Mouse (Mus musculus) liver, embryonic 16.5 days (tissue): ENCODE measurements around the gene Dao. TPM values are rescaled to one million over a fixed set of nuclear protein-coding genes. Genes with fewer than 3 reads are reported as not detected.

Source experiments
- ATAC-seq: fragments of 200-750 bp; cut with Nextera tagmentation; 2 replicates; pipeline ENCODE4 v1.8.0; 2017; ENCODE audit warnings: low read depth, mild to moderate bottlenecking, moderate number of reproducible peaks, moderate library complexity
- H3K27ac ChIP-seq: fragments of 300-500 bp; sonication (generic); 2 replicates; pipeline ENCODE4 v1.5.1; 2014; ENCODE audit warnings: mild to moderate bottlenecking, low read length
- H3K27me3 ChIP-seq: fragments of 300-500 bp; sonication (generic); 2 replicates; pipeline ENCODE4 v1.6.1; 2014; ENCODE audit warnings: low read depth, low read length, mixed read lengths; ENCODE audit not compliant: control insufficient read depth, insufficient read depth
- H3K36me3 ChIP-seq: fragments of 300-500 bp; sonication (generic); 2 replicates; pipeline ENCODE4 v1.6.1; 2014; ENCODE audit warnings: mild to moderate bottlenecking; ENCODE audit not compliant: control insufficient read depth, insufficient read depth
- H3K4me1 ChIP-seq: fragments of 300-500 bp; sonication (generic); 2 replicates; pipeline ENCODE4 v1.6.1; 2014; ENCODE audit warnings: low read depth, low read length, mixed read lengths; ENCODE audit not compliant: control insufficient read depth
- H3K4me2 ChIP-seq: fragments of 300-500 bp; sonication (generic); 2 replicates; pipeline ENCODE4 v1.6.1; 2014; ENCODE audit warnings: low read depth, low read length, mixed read lengths
- H3K4me3 ChIP-seq: fragments of 300-500 bp; sonication (generic); 2 replicates; pipeline ENCODE4 v1.5.1; 2014; ENCODE audit warnings: low read depth, mild to moderate bottlenecking, low read length
- H3K9ac ChIP-seq: fragments of 300-500 bp; sonication (generic); 2 replicates; pipeline ENCODE4 v1.6.1; 2014; ENCODE audit warnings: low read depth, low read length
- H3K9me3 ChIP-seq: fragments of 300-500 bp; sonication (generic); replicated peaks from 2 replicates; pipeline ENCODE4 v1.6.1; 2016; ENCODE audit warnings: low read length; ENCODE audit not compliant: control insufficient read depth
- WGBS: fragments of 180-500 bp; shearing (Covaris S2); extraction: QIAGEN DNeasy Blood & Tissue Kit; methylation state at CpG from one replicate; pipeline ENCODE4 v1.1.7; 2014; ENCODE audit not compliant: insufficient replicate concordance; 5-methylcytosine and 5-hydroxymethylcytosine counted together
- polyA plus RNA-seq: library from polyadenylated mRNA; unstranded; fragments of >200 nt; fragmentation: Nextera tagmentation; extraction: Ambion mirVana; gene quantifications from 2 replicates; pipeline ENCODE4 v1.2.1, GENCODE M21; 2015

Dao gene
- polyA plus RNA-seq, 1 experiment from 2014 or later, result 0.21 TPM

DNA sequence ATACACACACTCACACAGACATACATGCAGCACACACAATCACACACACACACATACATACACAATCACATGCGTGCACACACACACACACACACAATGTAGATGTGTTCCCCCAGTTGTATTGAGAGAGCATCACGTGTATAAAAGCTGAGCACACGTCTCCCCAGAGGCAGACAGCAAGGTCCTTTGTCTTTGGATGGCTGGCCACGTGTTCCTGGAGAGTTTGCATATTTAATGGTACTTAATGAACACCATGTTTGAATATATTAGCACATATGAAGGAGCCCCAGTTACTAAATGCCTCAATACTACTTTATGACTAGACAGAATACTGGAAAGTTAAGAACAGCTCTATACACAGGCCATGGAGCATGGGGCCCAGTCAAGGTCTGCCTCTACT is 60.5 kb downstream of the Dao start:
- Histone ChIP-seq H3K27me3 (no peaks in the 10 kb centered on the region), H3K9ac (no peak overlapping the region), H3K4me3 (no peak overlapping the region), H3K36me3 (no peaks in the 10 kb centered on the region), H3K4me2 (no peak overlapping the region), H3K9me3 (no peaks in the 10 kb centered on the region), H3K27ac (no peak overlapping the region), H3K4me1 (no peaks in the 10 kb centered on the region)
- ATAC-seq, result no peak
- 58% methylated on average over 4 of the region's 4 CpGs for WGBS

DNA sequence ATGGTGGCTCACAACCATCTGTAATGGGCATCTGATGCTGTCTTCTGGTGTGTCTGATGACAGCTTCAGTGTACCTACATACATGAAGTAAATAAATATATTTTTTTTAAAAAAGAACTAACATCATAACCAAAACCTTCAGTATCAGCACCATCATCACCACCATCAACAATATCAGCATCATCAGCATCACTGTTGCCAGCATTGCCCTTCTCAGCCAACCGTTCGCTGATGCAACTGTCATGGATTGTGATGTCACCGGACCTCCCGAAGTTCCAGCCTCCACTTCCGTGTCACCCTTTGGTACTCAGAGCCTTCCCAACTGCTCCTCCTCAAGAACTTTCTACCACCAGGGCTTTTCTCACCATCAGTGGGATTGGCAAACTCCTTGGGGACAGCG is 61.7 kb downstream of the Dao start, which contains the start of gene Usp30:
Gene Usp30, plus strand, starts transcription at position 301 of the 400 bp plus-strand sequence.
- Histone ChIP-seq H3K4me3 (no peak within 1 kb of the TSS), H3K27ac (no peak within 1 kb of the TSS), H3K9me3 (no peaks in the 10 kb centered on the region), H3K9ac (no peak within 1 kb of the TSS), H3K36me3 (no peaks in the 10 kb centered on the region), H3K4me1 (no peaks in the 10 kb centered on the region), H3K27me3 (no peaks in the 10 kb centered on the region), H3K4me2 (no peak within 1 kb of the TSS)
- 81% methylated on average over 6 of the region's 6 CpGs for WGBS
- ATAC-seq, result no peak

DNA sequence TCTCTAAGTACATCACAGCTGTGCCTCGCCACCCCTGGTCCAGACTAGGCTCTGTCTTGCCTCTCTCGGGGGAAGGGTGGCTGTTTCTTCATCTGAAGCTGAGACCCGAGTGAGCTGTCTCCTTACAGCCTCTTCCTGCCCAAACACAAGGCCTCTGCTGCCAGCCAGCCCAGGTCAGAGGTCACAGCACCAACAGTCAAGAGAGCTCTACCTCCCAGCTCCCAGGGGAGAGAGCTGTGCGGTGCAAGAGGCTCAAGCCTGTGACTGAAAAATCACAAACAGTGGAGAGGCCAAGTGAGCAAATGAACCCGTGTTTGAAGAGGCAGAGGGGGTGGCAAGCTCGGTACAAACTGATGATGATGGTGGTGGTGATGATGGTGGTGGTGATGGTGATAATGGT is 63.1 kb downstream of the Dao start:
- Histone ChIP-seq H3K4me2 (no peak overlapping the region), H3K9me3 (no peaks in the 10 kb centered on the region), H3K4me1 (no peaks in the 10 kb centered on the region), H3K27me3 (no peaks in the 10 kb centered on the region), H3K27ac (no peak overlapping the region), H3K4me3 (no peak overlapping the region), H3K36me3 (no peaks in the 10 kb centered on the region), H3K9ac (no peak overlapping the region)
- ATAC-seq, result no peak
- WGBS, result 33% methylated on average over 6 of the region's 6 CpGs

DNA sequence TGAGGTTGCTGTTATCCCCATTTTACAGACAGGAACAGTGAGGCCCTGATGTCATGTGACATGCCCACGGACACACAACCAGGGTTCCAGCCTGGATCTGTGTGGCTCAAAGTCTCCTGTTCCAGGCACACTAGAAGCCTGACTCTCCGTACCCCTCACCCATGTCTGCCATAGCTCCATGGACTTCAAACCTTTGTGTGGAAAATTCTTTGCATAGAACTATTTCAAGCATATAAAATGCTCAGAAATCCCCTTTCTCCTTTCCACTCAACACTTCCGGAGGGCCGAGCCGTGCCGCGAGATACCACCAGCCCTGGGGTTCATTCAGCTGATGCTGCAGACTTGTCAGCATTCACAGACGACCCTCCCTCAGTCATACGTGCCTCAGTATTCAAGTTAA is 64.0 kb downstream of the Dao start:
- H3K4me3 ChIP-seq, result no peak overlapping the region
- no peak overlapping the region for H3K27ac ChIP-seq
- no peak for ATAC-seq
- H3K9ac ChIP-seq, result no peak overlapping the region
- H3K9me3 ChIP-seq, result no peaks in the 10 kb centered on the region
- WGBS, result 70% methylated on average over 9 of the region's 9 CpGs
- H3K4me1 ChIP-seq, result no peaks in the 10 kb centered on the region
- H3K27me3 ChIP-seq, result no peaks in the 10 kb centered on the region
- no peaks in the 10 kb centered on the region for H3K36me3 ChIP-seq
- no peak overlapping the region for H3K4me2 ChIP-seq

DNA sequence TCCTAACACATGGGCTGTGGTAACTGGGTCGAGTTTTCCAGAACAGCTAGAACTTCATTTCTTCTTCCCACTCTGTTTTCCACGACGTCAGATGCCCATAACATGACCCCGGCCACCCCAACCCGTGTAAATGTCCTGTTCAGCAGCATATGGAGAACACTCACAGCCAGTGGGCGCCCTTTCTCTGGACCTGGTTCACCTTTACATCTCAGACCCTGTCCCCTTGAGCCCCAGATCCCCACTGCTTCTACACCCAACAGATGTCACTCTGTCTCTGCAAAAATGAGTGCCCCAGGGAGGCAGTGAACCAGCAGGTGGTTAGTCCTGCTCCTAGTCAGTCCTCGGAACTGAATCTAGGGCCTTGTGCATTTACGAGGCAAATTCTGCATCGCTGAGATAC is 64.5 kb downstream of the Dao start:
- Histone ChIP-seq H3K4me3 (no peak overlapping the region), H3K4me2 (no peak overlapping the region), H3K4me1 (no peaks in the 10 kb centered on the region), H3K36me3 (no peaks in the 10 kb centered on the region), H3K27ac (no peak overlapping the region), H3K9ac (no peak overlapping the region), H3K27me3 (no peaks in the 10 kb centered on the region), H3K9me3 (no peaks in the 10 kb centered on the region)
- 49% methylated on average over 9 of the region's 9 CpGs for WGBS
- no peak for ATAC-seq

DNA sequence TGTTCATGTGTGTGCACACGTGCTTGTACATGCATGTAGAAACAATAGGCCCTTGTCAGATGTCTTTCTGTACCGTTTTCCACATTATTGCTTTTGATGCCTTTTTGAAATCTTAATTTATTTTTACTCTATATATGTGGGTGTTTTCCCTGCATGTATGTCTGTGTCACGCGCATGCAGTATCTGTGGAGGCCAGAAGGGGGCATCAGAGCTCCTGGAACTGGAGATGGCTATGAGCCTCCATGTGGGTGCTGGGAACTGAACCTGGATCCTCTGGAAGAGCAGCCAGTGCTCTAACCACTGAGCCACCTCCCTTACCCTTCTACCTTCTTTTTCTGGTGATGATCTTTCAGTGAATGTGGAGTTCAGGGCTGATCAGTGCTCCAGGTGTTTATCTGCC is 67.4 kb downstream of the Dao start:
- Histone ChIP-seq H3K27me3 (no peaks in the 10 kb centered on the region), H3K4me2 (no peak overlapping the region), H3K4me1 (no peaks in the 10 kb centered on the region), H3K27ac (no peak overlapping the region), H3K9me3 (no peaks in the 10 kb centered on the region), H3K9ac (no peak overlapping the region), H3K36me3 (no peaks in the 10 kb centered on the region), H3K4me3 (no peak overlapping the region)
- no peak for ATAC-seq
- 72% methylated on average over 4 of the region's 4 CpGs for WGBS

DNA sequence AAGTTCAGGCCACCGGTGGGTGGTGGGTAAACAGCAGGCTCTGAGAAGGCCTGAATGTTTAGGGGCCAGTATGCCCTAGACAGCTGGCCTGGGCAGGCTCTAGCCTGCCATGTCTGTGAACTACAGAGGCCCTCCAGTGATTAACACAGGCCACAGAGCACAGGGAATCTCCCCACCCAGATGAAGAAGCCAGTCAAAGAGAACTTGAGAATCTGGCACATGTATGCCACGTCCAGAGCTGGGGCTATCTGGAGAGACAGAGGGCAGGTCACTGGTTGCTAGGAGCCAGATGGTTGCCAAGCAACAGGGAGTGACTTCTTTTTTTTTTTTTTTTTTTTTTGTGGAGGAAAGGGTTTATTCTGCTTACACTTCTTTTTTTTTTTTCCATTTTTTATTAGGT is 68.8 kb downstream of the Dao start:
- no peak for ATAC-seq
- Histone ChIP-seq H3K4me3 (no peak overlapping the region), H3K4me1 (no peaks in the 10 kb centered on the region), H3K9me3 (no peaks in the 10 kb centered on the region), H3K4me2 (no peak overlapping the region), H3K27me3 (no peaks in the 10 kb centered on the region), H3K36me3 (no peaks in the 10 kb centered on the region), H3K9ac (no peak overlapping the region), H3K27ac (no peak overlapping the region)
- WGBS, result 38% methylated on average over 2 of the region's 2 CpGs

Other genes starting within 250 kb of the Dao start
- 13.9 and 15.7 TPM in 2 replicates for gene Sart3, start 231.2 kb upstream of the Dao start, polyA plus RNA-seq
- 82.4 and 83.7 TPM in 2 replicates for gene Iscu, start 231.0 kb upstream of the Dao start, polyA plus RNA-seq
- 3.6 and 4.5 TPM in 2 replicates for gene Tmem119, start 203.2 kb upstream of the Dao start, polyA plus RNA-seq
- 14.1 and 15.4 TPM in 2 replicates for gene Selplg, start 171.1 kb upstream of the Dao start, polyA plus RNA-seq
- 40.8 and 40.9 TPM in 2 replicates for gene Coro1c, start 94.9 kb upstream of the Dao start, polyA plus RNA-seq
- gene Ssh1, start 9.8 kb upstream of the Dao start, polyA plus RNA-seq, result 6.1 and 6.8 TPM in 2 replicates
- 2.8 and 3.0 TPM in 2 replicates for gene Usp30, start 61.8 kb downstream of the Dao start, polyA plus RNA-seq
- gene Svop, start 87.9 kb downstream of the Dao start, polyA plus RNA-seq, result 0.05 TPM in 1 of 2 replicates, not detected in the other
- gene Alkbh2, start 124.5 kb downstream of the Dao start, polyA plus RNA-seq, result 2.5 and 3.4 TPM in 2 replicates
- 13.7 and 15.2 TPM in 2 replicates for gene Ung, start 126.7 kb downstream of the Dao start, polyA plus RNA-seq
- 0.35 and 0.65 TPM in 2 replicates for gene Acacb, start 142.8 kb downstream of the Dao start, polyA plus RNA-seq